Comparison of ENCODE assay signal across 13 mouse cellular contexts in the genomic region with DNA sequence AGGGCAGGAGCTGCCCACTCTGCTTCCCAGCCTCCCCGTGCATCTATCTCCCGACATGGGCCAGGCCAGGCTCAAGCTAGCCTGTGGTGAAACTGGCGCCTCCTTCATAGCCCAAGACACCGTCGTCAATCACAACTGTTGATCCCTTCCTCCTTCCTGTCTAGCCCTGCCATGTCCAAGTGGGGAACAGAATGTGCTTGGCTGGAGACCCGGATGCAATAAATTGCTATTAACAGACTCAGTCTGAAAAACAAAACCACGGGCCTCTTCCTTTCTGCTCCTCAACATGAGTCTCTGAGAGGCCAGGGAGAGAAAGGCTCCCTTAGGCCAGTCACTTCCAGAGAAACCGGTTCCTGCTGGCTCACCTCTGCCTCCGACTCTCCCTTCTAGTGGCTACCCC. TPM values are rescaled to one million over a fixed set of nuclear protein-coding genes. Genes with fewer than 3 reads are reported as not detected.
A peak's percentile ranks its signal among the peaks of the same experiment; 100 is the strongest.
DNase-seq lines count a peak whose midpoint lies in the region; TF ChIP-seq lines count a peak whose summit lies in the region.
"Had no signal": no experiment of that assay in that cellular context is flagged by ENCODE, and none has a peak within 500 bp of the region (broad histone marks: within the 10 kb centered on the region; RNA-seq: fewer than 3 reads in every experiment).

No protein-coding gene starts in this region.

- no peaks in the 10 kb centered on the region for H3K4me1 ChIP-seq in cortical plate, adult 2 months (ENCODE audit: control insufficient read depth, insufficient read depth, low read length)

- H3K27ac ChIP-seq in cortical plate, adult 2 months (ENCODE audit: insufficient read depth, low read length), result peak overlapping the region; percentile 77
- H3K27ac ChIP-seq: forebrain, embryonic 12.5 days; neural tube, embryonic 13.5 days had no signal

- DNase-seq in gastrocnemius, adult 18-20 months (ENCODE audit: low spot score), result peak; percentile 86
- DNase-seq in gastrocnemius, postnatal 10 days, result no peak
- DNase-seq in kidney, adult 9 months, result peak; percentile 82
- DNase-seq in lung, postnatal 10 days, result peak; percentile 74
- no peak for DNase-seq in Muller cell, postnatal 12 days (ENCODE audit: inconsistent ontology term)
- DNase-seq in cerebellum, postnatal 25 days, result no peak
- no peak for DNase-seq in right cerebral cortex, postnatal 36 days (ENCODE audit: low spot score in 2 of 2)
- DNase-seq: adrenal gland, postnatal 25 days; B cell, adult 2 months; cerebellum, postnatal 14 days had no signal

- TF ChIP-seq POLR2A in cortical plate, adult 2 months (IDR thresholded peaks at IDR 0.05; ENCODE audit: extremely low read depth, insufficient read depth, low read length), result no peak

- no peak for TF ChIP-seq CTCF in cortical plate, adult 2 months (IDR thresholded peaks at IDR 0.05; ENCODE audit: extremely low read depth, insufficient read depth, low read length)

- no peak overlapping the region for H3K4me3 ChIP-seq in cortical plate, adult 2 months (ENCODE audit: insufficient read depth, low read length)
- H3K4me3 ChIP-seq: forebrain, embryonic 12.5 days; neural tube, embryonic 13.5 days had no signal

RNA-seq across cellular contexts. Expression of gene Sox13, which starts 11.2 kb away (rescaled TPM):
- total RNA-seq in gastrocnemius, adult 18-20 months (2021), result 10 to 100 TPM in 1 of 2 experiments, 1 to 10 TPM in 1; 6.2 to 11.5 TPM
- 10 to 100 TPM; 10.1 to 15.9 TPM for total RNA-seq in gastrocnemius, postnatal 10 days (2021)
- polyA plus RNA-seq in cortical plate, adult 2 months (2012; rRNA removed), result 13.4 and 14.3 TPM in 2 replicates

RNA-seq across cellular contexts. Expression of gene Etnk2, which starts 49.6 kb away (rescaled TPM):
- under 1 TPM; 0.17 to 0.34 TPM for total RNA-seq in gastrocnemius, adult 18-20 months (2021)
- under 1 TPM; 0.19 to 0.47 TPM for total RNA-seq in gastrocnemius, postnatal 10 days (2021)
- polyA plus RNA-seq in cortical plate, adult 2 months (2012; rRNA removed), result 14.6 and 16.7 TPM in 2 replicates

Comparison
In these comparisons a context has a peak if more than half of its experiments do, and no peak if none do; other contexts are left out.
1. DNase-seq: peak in gastrocnemius, adult 18-20 months (single experiment), kidney, adult 9 months (single experiment) and lung, postnatal 10 days (single experiment); none in gastrocnemius, postnatal 10 days (single experiment), Muller cell, postnatal 12 days (single experiment), cerebellum, postnatal 25 days (0 of 2) and right cerebral cortex, postnatal 36 days (0 of 2).